Comparison of ENCODE assay signal across 29 mouse cellular contexts in genomic region chr9:11721811-11722210, GRCm38 (mm10).
"Had no signal": no experiment of that assay in that cellular context is flagged by ENCODE, and none has a peak within 500 bp of the region (broad histone marks: within the 10 kb centered on the region; RNA-seq: fewer than 3 reads in every experiment).

No protein-coding gene starts in this region.

- H3K4me1 ChIP-seq: limb, embryonic 10.5 days; limb, embryonic 12.5 days; limb, embryonic 13.5 days; limb, embryonic 15.5 days; liver, embryonic 12.5 days; liver, embryonic 13.5 days; liver, embryonic 15.5 days; lung, embryonic 15.5 days; megakaryocyte, embryonic 14.5 days; midbrain, embryonic 10.5 days; midbrain, embryonic 12.5 days; midbrain, embryonic 15.5 days had no signal

- DNase-seq: left cerebral cortex, postnatal 4 days; liver; liver, embryonic 13.5 days; liver, postnatal 0 days; lung, adult 18-20 months; lung, adult 2 months; lung, embryonic 14.5 days; lung, postnatal 10 days; lung, postnatal 14 days; lung, postnatal 36 days; lung, postnatal 4 days; midbrain, embryonic 14.5 days had no signal

- H3K27me3 ChIP-seq: limb, embryonic 12.5 days; limb, embryonic 13.5 days; limb, embryonic 15.5 days; liver, embryonic 12.5 days; liver, embryonic 13.5 days; liver, embryonic 15.5 days; lung, embryonic 15.5 days; megakaryocyte, embryonic 14.5 days; midbrain, embryonic 12.5 days; midbrain, embryonic 15.5 days had no signal

- H3K36me3 ChIP-seq: limb, embryonic 10.5 days; limb, embryonic 12.5 days; limb, embryonic 13.5 days; limb, embryonic 15.5 days; liver, embryonic 12.5 days; liver, embryonic 13.5 days; liver, embryonic 15.5 days; lung, embryonic 15.5 days; midbrain, embryonic 10.5 days; midbrain, embryonic 12.5 days; midbrain, embryonic 15.5 days had no signal

- ATAC-seq: liver, embryonic 12.5 days; liver, postnatal 0 days; lung, postnatal 0 days; midbrain, embryonic 15.5 days had no signal

- H3K9me3 ChIP-seq: limb, embryonic 10.5 days; limb, embryonic 12.5 days; limb, embryonic 13.5 days; limb, embryonic 15.5 days; liver, embryonic 12.5 days; liver, embryonic 13.5 days; liver, embryonic 15.5 days; lung, embryonic 15.5 days; megakaryocyte, embryonic 14.5 days; midbrain, embryonic 10.5 days; midbrain, embryonic 12.5 days; midbrain, embryonic 15.5 days had no signal

- H3K4me2 ChIP-seq: limb, embryonic 12.5 days; limb, embryonic 13.5 days; limb, embryonic 15.5 days; liver, embryonic 11.5 days; liver, embryonic 12.5 days; liver, embryonic 13.5 days; liver, embryonic 15.5 days; lung, embryonic 14.5 days; lung, embryonic 15.5 days; midbrain, embryonic 12.5 days; midbrain, embryonic 15.5 days had no signal

- H3K9ac ChIP-seq: limb, embryonic 12.5 days; limb, embryonic 13.5 days; limb, embryonic 15.5 days; liver, embryonic 12.5 days; liver, embryonic 13.5 days; liver, embryonic 14.5 days; liver, embryonic 15.5 days; liver, postnatal 0 days; lung, embryonic 14.5 days; lung, embryonic 15.5 days; midbrain, embryonic 12.5 days; midbrain, embryonic 15.5 days had no signal

- H3K27ac ChIP-seq: left cerebral cortex, adult 2 months; limb, embryonic 10.5 days; limb, embryonic 12.5 days; limb, embryonic 13.5 days; limb, embryonic 15.5 days; liver, embryonic 12.5 days; liver, embryonic 13.5 days; liver, embryonic 14.5 days; liver, embryonic 15.5 days; lung, embryonic 15.5 days; macrophage; midbrain, embryonic 10.5 days; midbrain, embryonic 12.5 days; midbrain, embryonic 15.5 days had no signal

- H3K4me3 ChIP-seq: left cerebral cortex, adult 2 months; limb, embryonic 10.5 days; limb, embryonic 12.5 days; limb, embryonic 13.5 days; limb, embryonic 15.5 days; liver, embryonic 12.5 days; liver, embryonic 13.5 days; liver, embryonic 15.5 days; lung, embryonic 15.5 days; megakaryocyte, embryonic 14.5 days; midbrain, embryonic 10.5 days; midbrain, embryonic 12.5 days; midbrain, embryonic 15.5 days; myocyte had no signal
